In genomic region chr11:93812125-93812868, GRCm38 (mm10) we compare ENCODE assay signal across 8 mouse cellular contexts.
DNase-seq lines count a peak whose midpoint lies in the region; ATAC-seq lines count a peak whose summit lies in the region.

No protein-coding gene starts in this region.

- WGBS in hindbrain, embryonic 10.5 days: 46% methylated on average over 11 of the region's 11 CpGs
- WGBS in hindbrain, embryonic 12.5 days: 37% methylated on average over 11 of the region's 11 CpGs
- WGBS in hindbrain, embryonic 11.5 days: 48% methylated on average over 11 of the region's 11 CpGs
- WGBS in midbrain, embryonic 11.5 days: 41% methylated on average over 11 of the region's 11 CpGs

- ATAC-seq in hindbrain, embryonic 12.5 days (ENCODE audit: low FRiP score): no peak; the same call in 1 of the 2 replicates
- peak; percentile 59; the same call in 1 of the 2 replicates for ATAC-seq in hindbrain, embryonic 11.5 days (ENCODE audit: low FRiP score)
- peak; percentile 77 for ATAC-seq in midbrain, embryonic 11.5 days (ENCODE audit: low FRiP score)

- H3K27ac ChIP-seq in hindbrain, embryonic 10.5 days: no peak overlapping the region
- H3K27ac ChIP-seq in hindbrain, embryonic 12.5 days: no peak overlapping the region
- H3K27ac ChIP-seq in hindbrain, embryonic 11.5 days (ENCODE audit: low read depth, low read length): no peak overlapping the region
- H3K27ac ChIP-seq in midbrain, embryonic 11.5 days (ENCODE audit: low read depth, low read length): no peak overlapping the region

- no peaks in the 10 kb centered on the region for H3K36me3 ChIP-seq in hindbrain, embryonic 10.5 days
- no peaks in the 10 kb centered on the region for H3K36me3 ChIP-seq in hindbrain, embryonic 12.5 days
- H3K36me3 ChIP-seq in hindbrain, embryonic 11.5 days (ENCODE audit: control insufficient read depth, insufficient read depth, low read length): no peaks in the 10 kb centered on the region
- no peaks in the 10 kb centered on the region for H3K36me3 ChIP-seq in midbrain, embryonic 11.5 days (ENCODE audit: control insufficient read depth, insufficient read depth, low read length)

- no peak overlapping the region for H3K4me2 ChIP-seq in hindbrain, embryonic 12.5 days (replicated peaks)
- no peak overlapping the region for H3K4me2 ChIP-seq in hindbrain, embryonic 11.5 days (replicated peaks; ENCODE audit: low read depth, low read length)
- no peak overlapping the region for H3K4me2 ChIP-seq in midbrain, embryonic 11.5 days

- no peaks in the 10 kb centered on the region for H3K4me1 ChIP-seq in hindbrain, embryonic 10.5 days (replicated peaks)
- H3K4me1 ChIP-seq in hindbrain, embryonic 12.5 days: no peaks in the 10 kb centered on the region
- no peaks in the 10 kb centered on the region for H3K4me1 ChIP-seq in hindbrain, embryonic 11.5 days (replicated peaks; ENCODE audit: control insufficient read depth, insufficient read depth, low read length)
- H3K4me1 ChIP-seq in midbrain, embryonic 11.5 days (ENCODE audit: control insufficient read depth, insufficient read depth, low read length): no peaks in the 10 kb centered on the region

- no peaks in the 10 kb centered on the region for H3K9me3 ChIP-seq in hindbrain, embryonic 10.5 days
- H3K9me3 ChIP-seq in hindbrain, embryonic 12.5 days (replicated peaks): no peaks in the 10 kb centered on the region
- no peaks in the 10 kb centered on the region for H3K9me3 ChIP-seq in hindbrain, embryonic 11.5 days (ENCODE audit: control insufficient read depth, low read length)
- no peaks in the 10 kb centered on the region for H3K9me3 ChIP-seq in midbrain, embryonic 11.5 days (ENCODE audit: control insufficient read depth, low read length)

- DNase-seq in hindbrain, embryonic 10.5 days (ENCODE audit: low spot score): peak; percentile 57
- DNase-seq in adrenal gland, adult 2 months: peak; percentile 39
- DNase-seq in embryo, embryonic 10.5 days (ENCODE audit: low spot score): peak; percentile 78
- DNase-seq in hindbrain, embryonic 11.5 days (ENCODE audit: low spot score): peak; percentile 73
- peak; percentile 67 to 75 for DNase-seq in layer of hippocampus, postnatal 36 days
- DNase-seq in midbrain, embryonic 11.5 days (ENCODE audit: low spot score, missing footprints): peak; percentile 89
- DNase-seq in telencephalon, adult 2 months (ENCODE audit: low read depth, low spot score): peak; percentile 68

- H3K9ac ChIP-seq in hindbrain, embryonic 12.5 days: no peak overlapping the region
- no peak overlapping the region for H3K9ac ChIP-seq in hindbrain, embryonic 11.5 days (ENCODE audit: low read depth, low read length)
- H3K9ac ChIP-seq in midbrain, embryonic 11.5 days (ENCODE audit: low read length): no peak overlapping the region

- H3K4me3 ChIP-seq in hindbrain, embryonic 10.5 days: no peak overlapping the region
- H3K4me3 ChIP-seq in hindbrain, embryonic 12.5 days: no peak overlapping the region
- no peak overlapping the region for H3K4me3 ChIP-seq in hindbrain, embryonic 11.5 days (ENCODE audit: low read depth, low read length)
- H3K4me3 ChIP-seq in midbrain, embryonic 11.5 days (ENCODE audit: low read depth, low read length): no peak overlapping the region

- no peaks in the 10 kb centered on the region for H3K27me3 ChIP-seq in hindbrain, embryonic 10.5 days (ENCODE audit: insufficient read depth, poor library complexity, severe bottlenecking)
- no peaks in the 10 kb centered on the region for H3K27me3 ChIP-seq in hindbrain, embryonic 12.5 days
- no peaks in the 10 kb centered on the region for H3K27me3 ChIP-seq in hindbrain, embryonic 11.5 days (ENCODE audit: control insufficient read depth, insufficient read depth, low read length)
- no peaks in the 10 kb centered on the region for H3K27me3 ChIP-seq in midbrain, embryonic 11.5 days (ENCODE audit: control insufficient read depth, insufficient read depth, low read length)

Comparison
In these comparisons a context has a peak if more than half of its experiments do, and no peak if none do; other contexts are left out.
1. DNase-seq: peak in every context shown above with its lines; median percentile 89 in midbrain, embryonic 11.5 days; 78 in embryo, embryonic 10.5 days; 73 in hindbrain, embryonic 11.5 days; 71 in layer of hippocampus, postnatal 36 days; 68 in telencephalon, adult 2 months; 57 in hindbrain, embryonic 10.5 days; 39 in adrenal gland, adult 2 months.